Mouse (Mus musculus) embryonic facial prominence, embryonic 14.5 days (tissue): ENCODE data around the gene Mlph. TPM values are rescaled to one million over a fixed set of nuclear protein-coding genes. Genes with fewer than 3 reads are reported as not detected.
A peak's percentile ranks its signal among the peaks of the same experiment; 100 is the strongest.

ENCODE experiments used
- ATAC-seq: fragments of 200-750 bp; cut with Nextera tagmentation; 2 replicates; pipeline ENCODE4 v1.8.0; 2017; ENCODE audit warnings: low read depth, moderate number of reproducible peaks, moderate TSS enrichment
- DNase-seq: peaks from one replicate; pipeline ENCODE4 v3.0.0-alpha.2; 2015; ENCODE audit warnings: low spot score
- H3K27ac ChIP-seq: fragments of 300-500 bp; sonication (generic); replicated peaks from 2 replicates; pipeline ENCODE4 v1.5.1; 2014; ENCODE audit warnings: low read depth, mild to moderate bottlenecking, low read length, moderate library complexity
- H3K27me3 ChIP-seq: fragments of 300-500 bp; sonication (generic); replicated peaks from 2 replicates; pipeline ENCODE4 v1.6.1; 2014; ENCODE audit warnings: low read length; ENCODE audit not compliant: control insufficient read depth, insufficient read depth
- H3K36me3 ChIP-seq: fragments of 300-500 bp; sonication (generic); 2 replicates; pipeline ENCODE4 v1.6.1; 2014; ENCODE audit warnings: low read length, mixed read lengths; ENCODE audit not compliant: control insufficient read depth, insufficient read depth
- H3K4me1 ChIP-seq: fragments of 300-500 bp; sonication (generic); 2 replicates; pipeline ENCODE4 v1.6.1; 2014; ENCODE audit warnings: antibody characterized with exemption, low read length; ENCODE audit not compliant: control insufficient read depth, insufficient read depth
- H3K4me2 ChIP-seq: fragments of 300-500 bp; sonication (generic); 2 replicates; pipeline ENCODE4 v1.6.1; 2014; ENCODE audit warnings: low read depth, mild to moderate bottlenecking, low read length, moderate library complexity, mixed read lengths
- H3K4me3 ChIP-seq: fragments of 300-500 bp; sonication (generic); 2 replicates; pipeline ENCODE4 v1.5.1; 2014; ENCODE audit warnings: low read depth, mild to moderate bottlenecking, low read length
- H3K9ac ChIP-seq: fragments of 300-500 bp; sonication (generic); 2 replicates; pipeline ENCODE4 v1.6.1; 2014; ENCODE audit warnings: low read depth, mild to moderate bottlenecking, low read length, moderate library complexity, mixed read lengths
- H3K9me3 ChIP-seq: fragments of 300-500 bp; sonication (generic); 2 replicates; pipeline ENCODE4 v1.6.1; 2016; ENCODE audit warnings: low read length; ENCODE audit not compliant: control insufficient read depth
- WGBS: fragments of 180-500 bp; shearing (Covaris S2); extraction: QIAGEN DNeasy Blood & Tissue Kit; methylation state at CpG from one replicate; pipeline ENCODE4 v1.1.7; 2014; 5-methylcytosine and 5-hydroxymethylcytosine counted together
- polyA plus RNA-seq: library from polyadenylated mRNA; unstranded; fragments of >200 nt; fragmentation: Nextera tagmentation; extraction: Ambion mirVana; gene quantifications from 2 replicates; pipeline ENCODE4 v1.2.1, GENCODE M21; 2014

The Mlph gene
- polyA plus RNA-seq, 1 experiment from 2014 or later: 0.86 TPM

DNA sequence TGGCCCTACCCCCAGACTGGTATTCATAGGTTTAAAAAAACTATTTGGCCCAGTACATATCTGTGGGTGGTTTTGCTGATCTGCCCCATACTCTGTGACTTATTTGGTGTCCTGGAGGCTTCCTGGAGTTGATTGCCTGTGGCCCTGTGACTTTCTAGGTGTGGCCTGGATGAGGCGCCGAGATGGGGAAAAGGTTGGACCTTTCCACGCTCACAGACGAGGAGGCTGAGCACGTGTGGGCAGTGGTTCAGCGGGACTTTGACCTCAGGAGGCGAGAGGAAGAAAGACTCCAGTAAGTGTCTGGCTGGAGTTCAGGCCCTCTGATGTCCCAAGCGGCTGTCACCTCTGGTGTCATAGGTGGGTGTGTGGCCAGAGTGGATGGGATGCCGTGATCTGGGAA lies 6.8 kb downstream of the Mlph start:
- H3K9ac ChIP-seq: no peak overlapping the region
- WGBS: 90% methylated on average over 9 of the region's 9 CpGs
- H3K27me3 ChIP-seq: 0 out of 2 replicates have a peak, but pooled peaks cover 2% of the 10 kb centered on the region
- no peak overlapping the region for H3K4me2 ChIP-seq
- DNase-seq (no peak), ATAC-seq (no peak)
- no peak overlapping the region for H3K4me3 ChIP-seq
- H3K27ac ChIP-seq: no peak overlapping the region
- no peaks in the 10 kb centered on the region for H3K4me1 ChIP-seq
- peaks cover 15% of the 10 kb centered on the region for H3K9me3 ChIP-seq
- no peaks in the 10 kb centered on the region for H3K36me3 ChIP-seq

DNA sequence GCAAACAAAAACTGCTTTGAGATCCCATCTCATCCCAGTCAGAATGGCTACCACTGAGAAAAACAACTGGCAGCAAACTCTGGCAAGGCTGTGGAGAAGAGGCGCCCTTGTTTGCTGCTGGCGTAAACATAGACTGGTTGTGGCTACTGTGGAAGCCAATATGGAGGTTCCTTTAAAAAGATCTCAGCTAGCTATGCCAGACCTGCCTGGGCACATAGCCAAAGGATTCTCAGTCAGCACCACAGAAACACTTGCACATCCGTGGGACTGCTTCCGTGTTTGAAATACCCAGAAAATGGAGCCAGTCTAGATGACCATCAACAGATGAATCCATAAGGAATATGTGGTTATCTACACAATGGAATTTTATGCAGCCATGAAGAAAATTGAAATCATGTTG lies 11.1 kb downstream of the Mlph start:
- Histone ChIP-seq H3K27me3 (no peaks in the 10 kb centered on the region), H3K9ac (no peak overlapping the region), H3K9me3 (no peaks in the 10 kb centered on the region), H3K4me2 (no peak overlapping the region), H3K36me3 (no peaks in the 10 kb centered on the region), H3K27ac (no peak overlapping the region), H3K4me3 (no peak overlapping the region), H3K4me1 (peaks cover 9% of the 10 kb centered on the region; the same call in 1 of the 2 replicates)
- ATAC-seq (no peak), DNase-seq (peak; percentile 17)
- WGBS: 80% methylated on average over 4 of the region's 4 CpGs

DNA sequence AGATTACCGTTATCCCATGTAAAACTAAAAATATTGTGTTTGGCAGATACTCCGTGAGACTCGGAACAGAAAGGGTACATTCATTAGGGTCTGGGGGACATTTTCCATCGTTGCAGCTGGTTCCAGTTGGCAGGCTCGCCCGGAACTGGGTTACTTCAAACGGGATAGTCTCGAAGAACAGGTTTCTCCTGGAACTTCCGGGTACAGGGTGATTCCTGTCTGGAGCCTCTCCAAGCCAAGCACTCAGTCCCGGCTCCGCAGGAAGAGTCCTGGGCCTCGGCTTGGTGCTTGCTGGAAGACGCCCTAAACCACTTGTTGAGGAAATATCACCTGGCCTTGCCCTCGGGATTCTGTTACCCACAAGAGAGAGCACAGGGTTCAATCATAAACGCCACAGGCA lies 12.4 kb downstream of the Mlph start:
- no peak overlapping the region for H3K4me3 ChIP-seq
- H3K36me3 ChIP-seq: no peaks in the 10 kb centered on the region
- no peak overlapping the region; the same call in 1 of the 2 replicates for H3K9ac ChIP-seq
- peak; percentile 86 for DNase-seq
- 25% methylated on average over 15 of the region's 15 CpGs for WGBS
- peaks cover 9% of the 10 kb centered on the region; the same call in 1 of the 2 replicates for H3K4me1 ChIP-seq
- peak; percentile 74 for ATAC-seq
- H3K27ac ChIP-seq: no peak overlapping the region
- no peaks in the 10 kb centered on the region for H3K9me3 ChIP-seq
- peak overlapping the region; percentile 67 for H3K4me2 ChIP-seq
- H3K27me3 ChIP-seq: no peaks in the 10 kb centered on the region

DNA sequence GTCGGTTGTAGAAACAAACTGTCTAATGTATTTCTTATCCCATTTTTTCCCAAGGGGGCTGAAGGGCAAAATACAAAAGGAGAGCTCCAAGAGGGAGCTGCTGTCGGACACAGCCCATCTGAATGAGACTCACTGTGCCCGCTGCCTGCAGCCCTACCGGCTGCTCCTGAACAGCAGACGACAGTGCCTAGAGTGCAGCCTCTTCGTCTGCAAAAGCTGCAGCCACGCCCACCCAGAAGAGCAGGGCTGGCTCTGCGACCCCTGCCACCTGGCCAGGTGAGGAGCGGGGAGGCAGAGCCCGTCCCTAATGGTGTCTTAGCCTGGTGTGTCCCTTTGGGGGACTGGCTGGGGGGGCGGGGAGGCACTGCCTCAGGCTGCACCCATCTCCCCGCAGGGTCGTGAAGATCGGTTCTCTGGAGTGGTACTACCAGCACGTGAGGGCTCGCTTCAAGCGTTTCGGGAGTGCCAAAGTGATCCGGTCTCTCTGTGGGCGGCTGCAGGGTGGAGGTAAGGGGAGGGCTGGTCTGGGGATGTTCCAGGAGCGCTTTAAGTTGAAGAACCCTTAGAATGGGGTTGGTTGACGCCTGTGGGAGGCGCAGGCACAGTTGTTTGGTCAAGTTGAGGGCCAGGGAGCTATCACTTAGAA lies 13.2 kb downstream of the Mlph start:
- Histone ChIP-seq H3K27ac (no peak overlapping the region), H3K4me2 (peak overlapping the region; percentile 67), H3K9me3 (no peaks in the 10 kb centered on the region), H3K9ac (peak overlapping the region; percentile 52), H3K36me3 (no peaks in the 10 kb centered on the region), H3K4me1 (peaks cover 9% of the 10 kb centered on the region; the same call in 1 of the 2 replicates), H3K4me3 (peak overlapping the region; percentile 33), H3K27me3 (no peaks in the 10 kb centered on the region)
- DNase-seq (peak; percentile 40), ATAC-seq (peak; percentile 59)
- WGBS: 1% methylated on average over 21 of the region's 23 CpGs

DNA sequence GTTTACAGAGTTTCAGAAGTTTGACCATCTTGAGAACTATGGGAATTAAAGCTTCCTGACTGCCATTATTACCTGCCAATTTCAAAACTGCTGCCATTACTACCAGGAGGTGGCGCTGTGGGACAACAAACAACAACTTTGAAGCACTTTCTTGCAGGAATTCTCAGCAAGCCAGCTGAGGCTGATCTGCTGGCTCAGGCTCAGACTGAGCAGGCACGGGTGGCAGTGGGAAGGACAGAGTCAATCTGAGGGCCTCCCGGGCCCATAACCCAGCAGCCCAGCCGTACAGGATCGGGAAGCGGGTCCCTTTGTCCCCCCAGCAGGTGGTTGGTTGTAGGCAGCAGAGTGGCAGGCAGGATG lies 13.7 kb downstream of the Mlph start:
- no peaks in the 10 kb centered on the region for H3K27me3 ChIP-seq
- ATAC-seq (peak; percentile 64), DNase-seq (peak; percentile 93)
- H3K4me1 ChIP-seq: peaks cover 9% of the 10 kb centered on the region; the same call in 1 of the 2 replicates
- peak overlapping the region; percentile 67 for H3K4me2 ChIP-seq
- 3% methylated on average over 6 of the region's 6 CpGs for WGBS
- no peak overlapping the region for H3K9ac ChIP-seq
- H3K27ac ChIP-seq: no peak overlapping the region
- H3K36me3 ChIP-seq: no peaks in the 10 kb centered on the region
- peak overlapping the region; percentile 33 for H3K4me3 ChIP-seq
- H3K9me3 ChIP-seq: no peaks in the 10 kb centered on the region

DNA sequence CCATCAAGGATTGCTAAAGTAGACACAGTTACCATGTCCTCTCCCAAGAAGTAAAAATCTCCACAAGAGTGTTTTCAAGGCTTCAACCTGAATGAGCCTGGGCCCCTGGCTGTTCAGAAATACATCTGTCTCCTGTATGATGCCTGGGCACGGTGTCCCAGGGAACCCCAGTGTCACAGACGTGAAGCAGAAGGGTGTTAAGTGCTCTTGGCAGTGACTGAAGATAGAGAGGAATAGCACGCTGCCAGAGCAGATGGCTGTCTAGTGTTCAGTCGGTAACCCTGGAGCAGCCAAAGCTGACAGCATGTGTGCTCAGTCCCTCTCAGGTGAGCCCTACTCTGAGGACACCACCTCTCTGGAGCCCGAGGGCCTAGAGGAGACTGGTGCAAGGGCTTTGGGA lies 18.1 kb downstream of the Mlph start:
- Histone ChIP-seq H3K9me3 (no peaks in the 10 kb centered on the region), H3K27me3 (no peaks in the 10 kb centered on the region), H3K36me3 (no peaks in the 10 kb centered on the region), H3K4me1 (no peaks in the 10 kb centered on the region), H3K4me2 (no peak overlapping the region), H3K9ac (no peak overlapping the region), H3K27ac (no peak overlapping the region), H3K4me3 (no peak overlapping the region)
- 76% methylated on average over 5 of the region's 5 CpGs for WGBS
- DNase-seq (no peak), ATAC-seq (no peak)

DNA sequence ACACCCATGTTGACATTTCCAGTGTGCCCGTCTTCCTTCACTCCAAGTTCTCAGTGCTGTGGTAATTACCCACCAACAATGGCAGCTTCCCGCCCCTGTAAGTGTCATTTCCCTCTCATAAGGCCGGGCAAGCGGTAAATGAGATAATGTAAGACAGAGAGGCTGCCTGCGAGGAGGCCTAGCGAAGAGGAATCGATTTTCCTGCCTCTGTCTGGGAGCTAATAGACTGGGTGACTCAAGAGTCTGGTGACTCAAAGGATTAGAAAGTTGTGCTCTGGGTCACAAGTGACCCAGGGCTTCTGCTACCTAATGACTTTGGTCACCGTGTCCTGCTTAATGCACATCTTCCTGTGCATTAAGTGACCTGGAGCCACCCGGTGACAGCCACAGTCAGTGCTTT lies 22.1 kb downstream of the Mlph start:
- H3K9ac ChIP-seq: no peak overlapping the region
- DNase-seq (no peak), ATAC-seq (no peak)
- H3K4me2 ChIP-seq: no peak overlapping the region
- H3K27me3 ChIP-seq: no peaks in the 10 kb centered on the region
- no peaks in the 10 kb centered on the region for H3K9me3 ChIP-seq
- WGBS: 63% methylated on average over 9 of the region's 9 CpGs
- no peaks in the 10 kb centered on the region for H3K4me1 ChIP-seq
- H3K36me3 ChIP-seq: no peaks in the 10 kb centered on the region
- H3K4me3 ChIP-seq: no peak overlapping the region
- H3K27ac ChIP-seq: no peak overlapping the region

DNA sequence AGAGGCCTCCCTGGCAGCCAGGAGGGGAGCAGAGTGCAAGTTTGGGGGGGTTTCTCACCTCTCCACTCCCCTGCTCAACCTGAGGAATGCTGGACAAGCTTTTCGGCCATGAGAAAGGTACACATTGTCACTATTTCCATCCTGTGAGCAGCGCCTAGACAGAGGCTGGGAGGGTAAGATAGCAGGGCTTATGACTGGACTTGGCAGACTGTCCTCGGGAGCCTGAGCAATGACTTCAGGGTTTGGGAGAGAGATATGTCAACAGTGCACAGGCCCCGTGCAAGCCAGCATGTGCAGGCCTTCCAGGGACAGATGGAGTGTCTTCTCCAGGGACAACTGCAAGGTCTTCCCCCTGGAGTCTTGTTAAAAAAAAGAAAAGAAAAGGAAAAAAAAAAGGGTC lies 25.1 kb downstream of the Mlph start:
- Histone ChIP-seq H3K4me3 (no peak overlapping the region), H3K9ac (no peak overlapping the region), H3K36me3 (no peaks in the 10 kb centered on the region), H3K27ac (no peak overlapping the region), H3K9me3 (no peaks in the 10 kb centered on the region), H3K4me1 (no peaks in the 10 kb centered on the region), H3K4me2 (no peak overlapping the region), H3K27me3 (no peaks in the 10 kb centered on the region)
- ATAC-seq (no peak), DNase-seq (no peak)
- WGBS: 81% methylated on average over 4 of the region's 4 CpGs

DNA sequence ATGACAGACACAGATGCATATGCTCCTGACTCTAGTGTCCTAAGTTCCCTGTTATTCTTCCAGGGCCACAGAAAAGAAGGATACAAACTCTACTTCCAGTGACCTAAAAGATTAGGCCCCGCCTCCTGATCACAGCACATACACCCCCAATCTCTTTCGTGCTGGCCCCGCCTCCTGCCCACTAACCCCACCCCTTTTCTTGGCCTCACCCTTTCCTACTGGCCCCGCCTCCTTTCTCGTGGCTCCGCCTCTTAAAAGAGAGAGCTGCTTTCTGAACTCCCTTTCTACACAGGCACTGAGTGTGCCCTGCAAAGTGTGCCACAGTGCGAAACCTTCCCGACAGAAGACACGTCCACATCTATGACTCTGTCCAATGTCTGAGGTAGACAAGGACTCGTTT lies 30.3 kb downstream of the Mlph start:
- no peaks in the 10 kb centered on the region for H3K27me3 ChIP-seq
- H3K4me3 ChIP-seq: no peak overlapping the region
- no peak overlapping the region for H3K9ac ChIP-seq
- no peak overlapping the region for H3K4me2 ChIP-seq
- DNase-seq (no peak), ATAC-seq (no peak)
- no peak overlapping the region for H3K27ac ChIP-seq
- WGBS: 59% methylated on average over 10 of the region's 10 CpGs
- no peaks in the 10 kb centered on the region for H3K4me1 ChIP-seq
- H3K36me3 ChIP-seq: no peaks in the 10 kb centered on the region
- H3K9me3 ChIP-seq: no peaks in the 10 kb centered on the region
